Mouse (Mus musculus) fibroblast of lung, adult 2 months (primary cell): ENCODE data around the gene Lbhd2.

Source experiments
- DNase-seq: peaks from one replicate; pipeline ENCODE4 v3.0.0-alpha.2; 2011; ENCODE audit warnings: low read depth

Lbhd2 gene

GRCm38 (mm10) chr12:111409583-111409982, 3.0 kb downstream of the Lbhd2 start:
- no peak for DNase-seq

- DNase-seq = no peak
These were observed 5.2 kb downstream of the Lbhd2 start for GRCm38 (mm10) chr12:111411631-111412355.

- DNase-seq = no peak
These were observed 6.1 kb downstream of the Lbhd2 start for GRCm38 (mm10) chr12:111412581-111413284.

- peak; percentile 74 for DNase-seq
These were observed 6.7 kb downstream of the Lbhd2 start for GRCm38 (mm10) chr12:111413300-111413699.

- DNase-seq = no peak
These were observed 10.5 kb downstream of the Lbhd2 start, which contains the start of gene Exoc3l4 for GRCm38 (mm10) chr12:111416921-111417779. Gene Exoc3l4, plus strand, starts transcription at chr12:111417017.

- DNase-seq = no peak
These were observed 13.3 kb downstream of the Lbhd2 start for GRCm38 (mm10) chr12:111419918-111420317.

- no peak for DNase-seq
These were observed 14.5 kb downstream of the Lbhd2 start for GRCm38 (mm10) chr12:111420946-111421709.

GRCm38 (mm10) chr12:111422852-111423251, 16.2 kb downstream of the Lbhd2 start:
- no peak for DNase-seq

- no peak for DNase-seq
These were observed 17.0 kb downstream of the Lbhd2 start for GRCm38 (mm10) chr12:111423570-111424129.

GRCm38 (mm10) chr12:111424547-111424946, 17.9 kb downstream of the Lbhd2 start:
- DNase-seq = no peak

GRCm38 (mm10) chr12:111425258-111425657, 18.6 kb downstream of the Lbhd2 start:
- DNase-seq = no peak

GRCm38 (mm10) chr12:111425789-111426460, 19.3 kb downstream of the Lbhd2 start:
- no peak for DNase-seq

GRCm38 (mm10) chr12:111427438-111428113, 21.0 kb downstream of the Lbhd2 start:
- no peak for DNase-seq

GRCm38 (mm10) chr12:111428364-111428763, 21.8 kb downstream of the Lbhd2 start:
- DNase-seq = no peak

GRCm38 (mm10) chr12:111428961-111429911, 22.6 kb downstream of the Lbhd2 start:
- DNase-seq = no peak

- DNase-seq = no peak
These were observed 23.6 kb downstream of the Lbhd2 start for GRCm38 (mm10) chr12:111430049-111430867.

- DNase-seq = no peak
These were observed 24.5 kb downstream of the Lbhd2 start for GRCm38 (mm10) chr12:111430868-111431817.
